Mouse (Mus musculus) gonadal fat pad, adult 2 months (tissue): ENCODE results near the gene Zfp764. TPM values are rescaled to one million over a fixed set of nuclear protein-coding genes. Genes with fewer than 3 reads are reported as not detected.

ENCODE experiments used
- polyA plus RNA-seq: library from polyadenylated mRNA; depleted of rRNA; stranded (reverse); fragments of >200 nt; gene quantifications from 2 replicates; pipeline ENCODE4 v1.2.3, GENCODE M21; 2012; rRNA removed

Zfp764 gene
- polyA plus RNA-seq, 1 experiment = 5.9 TPM

Other genes starting within 250 kb of the Zfp764 start
- 29.3 and 32.5 TPM in 2 replicates for gene Cd2bp2, start 210.8 kb downstream of the Zfp764 start, polyA plus RNA-seq
- gene Tbc1d10b, start 198.4 kb downstream of the Zfp764 start, polyA plus RNA-seq = 28.2 and 33.0 TPM in 2 replicates
- 1.3 and 7.6 TPM in 2 replicates for gene Mylpf, start 197.9 kb downstream of the Zfp764 start, polyA plus RNA-seq
- gene Zfp553, start 173.8 kb downstream of the Zfp764 start, polyA plus RNA-seq = 13.4 and 14.2 TPM in 2 replicates
- gene Sept1, start 173.7 kb downstream of the Zfp764 start, polyA plus RNA-seq = 8.3 and 9.3 TPM in 2 replicates
- gene Zfp771, start 162.5 kb downstream of the Zfp764 start, polyA plus RNA-seq = 89.7 and 105 TPM in 2 replicates
- gene Dctpp1, start 146.1 kb downstream of the Zfp764 start, polyA plus RNA-seq = 40.9 and 52.0 TPM in 2 replicates
- 21.3 and 22.8 TPM in 2 replicates for gene Sephs2, start 132.8 kb downstream of the Zfp764 start, polyA plus RNA-seq
- gene Itgal, start 110.6 kb downstream of the Zfp764 start, polyA plus RNA-seq = 3.0 and 3.4 TPM in 2 replicates
- gene Zfp768, start 61.2 kb downstream of the Zfp764 start, polyA plus RNA-seq = 22.5 and 22.7 TPM in 2 replicates
- gene Zfp747, start 30.8 kb downstream of the Zfp764 start, polyA plus RNA-seq = 8.7 and 9.4 TPM in 2 replicates
- 5.8 and 6.4 TPM in 2 replicates for gene 9130019O22Rik, start 19.7 kb downstream of the Zfp764 start, polyA plus RNA-seq
- 11.9 and 12.0 TPM in 2 replicates for gene E430018J23Rik, start 13.2 kb downstream of the Zfp764 start, polyA plus RNA-seq
- 18.1 and 22.4 TPM in 2 replicates for gene Zfp688, start 15.2 kb upstream of the Zfp764 start, polyA plus RNA-seq
- 3.5 and 4.2 TPM in 2 replicates for gene Zfp689, start 42.3 kb upstream of the Zfp764 start, polyA plus RNA-seq
- gene Prr14, start 52.8 kb upstream of the Zfp764 start, polyA plus RNA-seq = 52.6 and 58.8 TPM in 2 replicates
- gene Fbrs, start 72.4 kb upstream of the Zfp764 start, polyA plus RNA-seq = 15.3 and 27.5 TPM in 2 replicates
- 14.9 and 16.8 TPM in 2 replicates for gene Srcap, start 105.2 kb upstream of the Zfp764 start, polyA plus RNA-seq
- 8.9 and 12.1 TPM in 2 replicates for gene Gm42715, start 112.8 kb upstream of the Zfp764 start, polyA plus RNA-seq
- 0.18 TPM in 1 of 2 replicates, not detected in the other for gene Tmem265, start 154.6 kb upstream of the Zfp764 start, polyA plus RNA-seq
- 65.7 and 72.1 TPM in 2 replicates for gene Phkg2, start 166.5 kb upstream of the Zfp764 start, polyA plus RNA-seq
- gene Ccdc189, start 181.8 kb upstream of the Zfp764 start, polyA plus RNA-seq = 16.9 and 18.8 TPM in 2 replicates
- 29.2 and 32.8 TPM in 2 replicates for gene Rnf40, start 181.9 kb upstream of the Zfp764 start, polyA plus RNA-seq
- 14.6 and 18.1 TPM in 2 replicates for gene Zfp629, start 209.0 kb upstream of the Zfp764 start, polyA plus RNA-seq